Mouse (Mus musculus) cerebellum, adult 2 months (tissue): Measurements from ENCODE around the gene Atxn2l.

Experiments used
- CTCF ChIP-seq: fragments of 200-500 bp; IDR thresholded peaks from 2 replicates; pipeline ENCODE4 v1.5.1; 2011; ENCODE audit warnings: low read depth, mild to moderate bottlenecking, control low read depth, low read length, moderate library complexity, borderline replicate concordance; ENCODE audit not compliant: insufficient read depth
- POLR2A ChIP-seq: fragments of 200-500 bp; IDR thresholded peaks from 2 replicates; pipeline ENCODE4 v1.6.1; 2011; ENCODE audit warnings: low read length, control low read depth, borderline replicate concordance; ENCODE audit not compliant: insufficient read depth

DNA sequence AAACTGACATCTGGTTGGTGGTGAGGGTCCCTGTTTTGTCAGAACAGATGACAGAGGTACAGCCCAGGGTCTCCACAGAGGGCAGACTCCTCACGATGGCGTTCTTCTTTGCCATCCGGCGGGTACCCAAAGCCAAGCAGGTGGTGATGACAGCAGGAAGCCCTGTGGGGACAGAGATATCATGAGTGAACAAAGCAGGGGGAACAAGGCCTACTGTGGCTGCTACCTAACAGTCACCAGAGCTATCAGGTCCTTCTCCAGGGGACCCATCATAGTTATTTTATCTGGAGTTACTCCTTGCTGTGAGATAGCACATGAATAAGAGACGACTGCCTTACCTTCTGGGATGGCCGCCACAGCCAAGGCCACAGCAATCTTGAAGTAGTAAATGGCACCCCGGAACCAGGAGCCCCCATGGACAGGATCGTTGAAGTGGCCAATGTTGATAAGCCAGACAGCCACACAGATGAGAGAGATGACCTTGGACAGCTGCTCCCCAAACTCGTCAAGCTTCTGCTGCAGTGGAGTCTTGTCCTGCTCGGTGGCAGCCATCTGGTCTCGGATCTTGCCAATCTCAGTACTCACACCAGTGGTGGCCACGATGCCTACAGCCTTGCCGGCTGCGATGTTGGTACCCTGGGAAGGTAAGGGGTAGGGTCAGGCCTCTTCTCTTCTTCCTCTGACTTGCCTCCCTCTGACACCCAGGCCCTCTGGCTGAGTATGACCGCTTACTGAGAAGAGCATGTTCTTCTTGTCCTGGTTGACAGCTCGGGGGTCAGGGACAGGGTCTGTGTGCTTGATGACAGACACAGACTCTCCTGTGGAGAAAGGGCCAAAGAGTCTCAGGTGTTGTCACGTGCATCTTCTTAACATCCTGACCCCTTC lies 46.6 kb downstream of the Atxn2l start:
- TF ChIP-seq CTCF (no peak), POLR2A (no peak)
